Mouse (Mus musculus): Measurements from ENCODE around the gene Gcn1l1. TPM values are rescaled to one million over a fixed set of nuclear protein-coding genes. Genes with fewer than 3 reads are reported as not detected.

Gene Gcn1l1
- total RNA-seq, 2 experiments from 2014 or later = 70.7 to 73.2 TPM

DNA sequence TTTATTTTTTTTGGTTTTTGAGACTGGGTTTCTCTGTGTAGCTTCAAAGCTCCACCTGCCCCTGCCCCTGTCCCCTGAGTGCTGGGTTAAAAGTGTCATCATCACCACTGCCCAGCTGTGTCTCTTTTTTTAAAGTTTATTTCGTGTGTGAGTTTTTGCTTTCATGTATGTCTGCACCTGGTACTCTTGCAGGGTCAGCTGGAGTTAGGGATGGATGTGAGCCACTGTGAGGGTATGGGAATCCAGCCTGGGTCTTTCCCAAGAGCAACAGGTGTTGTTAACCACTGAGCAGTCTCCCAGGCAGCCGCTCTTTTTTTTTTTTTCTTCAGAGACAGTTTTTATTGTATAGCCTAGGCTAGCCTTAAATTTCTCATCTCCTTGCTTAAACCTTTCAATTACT is 21.7 kb downstream of the Gcn1l1 start:
- DNase-seq (ENCODE audit: extremely low spot score in 1 of 2, low spot score in 2 of 2) = no peak
- Histone ChIP-seq H3K4me3 (no peak overlapping the region), H3K27ac (no peak overlapping the region)
- no peak for TF ChIP-seq CTCF (IDR thresholded peaks at IDR 0.05)
- intact Hi-C loops (cut with DNase I) = no loop called here

DNA sequence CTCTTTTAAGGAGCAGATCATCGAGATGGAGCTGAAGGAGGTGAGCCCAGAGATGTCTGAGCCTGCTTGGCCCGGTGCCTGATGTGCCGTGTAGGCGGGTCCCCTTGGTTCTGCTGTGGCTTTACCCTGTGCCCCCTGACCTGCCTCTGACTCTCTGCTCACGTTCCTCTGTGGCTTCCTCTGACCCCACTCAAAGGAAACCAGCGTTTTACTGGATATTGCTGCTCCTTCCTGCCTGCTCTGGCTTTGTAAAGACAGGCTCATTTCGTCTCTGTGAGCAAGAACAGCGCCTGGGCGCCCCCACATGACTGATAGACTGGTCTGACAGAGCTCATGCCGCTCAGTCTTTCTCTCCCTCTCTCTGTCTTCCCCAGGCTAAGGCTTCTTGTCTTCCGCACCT is 26.0 kb downstream of the Gcn1l1 start:
- DNase-seq (ENCODE audit: extremely low spot score in 1 of 2, low spot score in 2 of 2) = no peak
- Histone ChIP-seq H3K27ac (no peak overlapping the region), H3K4me3 (no peak overlapping the region)
- intact Hi-C loops (cut with DNase I) = no loop called here
- no peak for TF ChIP-seq CTCF (IDR thresholded peaks at IDR 0.05)

DNA sequence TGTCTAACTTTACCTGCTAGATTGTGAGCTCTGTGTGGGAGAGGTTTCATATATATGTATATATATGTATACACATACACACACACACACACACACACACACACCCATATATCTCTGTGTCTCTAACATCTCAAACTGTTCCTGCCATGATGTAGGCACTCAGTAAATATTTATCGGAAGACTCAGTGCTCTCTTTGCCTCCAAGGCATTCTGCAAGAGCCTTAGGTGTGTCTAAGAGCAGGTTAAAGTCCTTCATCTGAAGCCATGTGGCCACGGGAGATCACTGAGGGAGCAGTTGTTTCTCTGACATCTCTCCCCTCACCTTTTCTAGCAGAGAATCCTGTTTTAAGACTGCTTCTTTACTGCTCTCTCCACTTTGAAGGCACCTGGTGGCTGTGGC is 26.5 kb downstream of the Gcn1l1 start:
- intact Hi-C loops (cut with DNase I) = no loop called here
- H3K27ac ChIP-seq = no peak overlapping the region
- TF ChIP-seq CTCF (IDR thresholded peaks at IDR 0.05) = no peak

DNA sequence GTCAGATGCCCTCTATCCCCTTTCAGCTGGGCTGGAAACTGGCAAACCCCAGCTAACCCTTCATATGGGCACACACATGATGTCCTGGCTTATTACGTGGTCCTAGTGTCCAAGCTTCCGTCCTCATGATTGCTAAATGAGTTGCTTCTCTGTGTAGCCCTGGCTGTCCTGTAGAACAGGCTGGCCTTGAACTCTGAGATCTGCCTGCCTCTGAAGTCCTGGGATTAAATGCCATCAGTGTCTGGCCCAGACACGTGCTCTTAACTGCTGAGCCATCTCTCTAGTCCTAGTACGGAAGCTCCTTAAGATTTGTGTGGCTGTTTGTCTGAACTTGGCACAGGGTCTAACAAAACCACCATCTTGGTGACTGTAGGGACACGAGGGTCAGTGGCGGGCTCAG is 38.5 kb downstream of the Gcn1l1 start:
- TF ChIP-seq CTCF (IDR thresholded peaks at IDR 0.05) = no peak
- intact Hi-C loops (cut with DNase I) = no loop called here
- no peak for DNase-seq (ENCODE audit: extremely low spot score in 1 of 2, low spot score in 2 of 2)
- no peak overlapping the region for H3K27ac ChIP-seq
- no peak overlapping the region for H3K4me3 ChIP-seq

More for the DNA sequence above, 26.5 kb downstream of the Gcn1l1 start:
- DNase-seq (ENCODE audit: extremely low spot score in 1 of 2, low spot score in 2 of 2) = no peak
- H3K4me3 ChIP-seq = no peak overlapping the region

DNA sequence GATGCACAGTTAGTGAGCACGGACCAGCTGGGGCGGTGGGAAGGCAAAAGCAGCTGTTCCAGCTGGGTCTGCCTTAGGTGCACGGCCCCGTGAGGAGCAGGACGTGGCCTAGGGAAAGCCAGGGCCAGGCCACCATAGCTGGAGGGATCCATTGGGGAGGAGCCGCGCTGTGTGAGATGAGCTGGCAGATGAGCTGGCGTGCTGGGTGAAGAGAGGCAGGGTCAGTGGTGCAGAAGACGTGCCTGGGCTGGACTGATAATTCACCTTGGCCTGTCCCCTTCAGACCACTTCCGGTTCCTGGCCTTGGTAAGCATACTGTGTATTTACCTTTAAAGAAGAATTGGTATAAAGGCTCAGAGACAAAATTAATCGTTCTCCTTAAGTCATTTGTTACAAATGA is 46.5 kb downstream of the Gcn1l1 start:
- no peak overlapping the region for H3K4me3 ChIP-seq
- DNase-seq (ENCODE audit: extremely low spot score in 1 of 2, low spot score in 2 of 2) = no peak
- no peak for TF ChIP-seq CTCF (IDR thresholded peaks at IDR 0.05)
- intact Hi-C loops (cut with DNase I) = loop anchor here (5.0 kb wide), 1 partner anchor 39 kb away; no protein-coding TSS in a partner anchor
- no peak overlapping the region for H3K27ac ChIP-seq

DNA sequence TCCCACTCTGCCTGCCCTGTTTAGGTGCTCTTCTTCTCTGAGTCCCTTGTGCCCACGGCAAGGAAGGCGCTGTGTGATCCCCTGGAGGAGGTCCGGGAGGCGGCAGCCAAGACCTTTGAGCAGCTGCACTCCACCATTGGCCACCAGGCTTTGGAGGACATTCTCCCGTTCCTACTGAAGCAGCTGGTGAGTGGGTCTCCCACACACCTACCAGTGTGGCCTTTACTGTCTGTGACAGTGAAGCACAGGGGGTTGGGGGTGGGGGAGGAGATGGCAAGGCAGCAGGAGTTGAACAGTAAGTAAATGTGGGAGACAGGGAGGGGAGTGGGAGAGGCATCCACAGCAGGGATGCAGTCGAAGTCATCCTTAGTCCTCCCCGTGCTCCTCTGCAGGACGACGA is 48.3 kb downstream of the Gcn1l1 start:
- Histone ChIP-seq H3K27ac (no peak overlapping the region), H3K4me3 (no peak overlapping the region)
- no peak for DNase-seq (ENCODE audit: extremely low spot score in 1 of 2, low spot score in 2 of 2)
- intact Hi-C loops (cut with DNase I) = loop anchor here (5.0 kb wide), 1 partner anchor 41 kb away; no protein-coding TSS in a partner anchor
- TF ChIP-seq CTCF (IDR thresholded peaks at IDR 0.05) = no peak; the same call in 1 of the 2 replicates

DNA sequence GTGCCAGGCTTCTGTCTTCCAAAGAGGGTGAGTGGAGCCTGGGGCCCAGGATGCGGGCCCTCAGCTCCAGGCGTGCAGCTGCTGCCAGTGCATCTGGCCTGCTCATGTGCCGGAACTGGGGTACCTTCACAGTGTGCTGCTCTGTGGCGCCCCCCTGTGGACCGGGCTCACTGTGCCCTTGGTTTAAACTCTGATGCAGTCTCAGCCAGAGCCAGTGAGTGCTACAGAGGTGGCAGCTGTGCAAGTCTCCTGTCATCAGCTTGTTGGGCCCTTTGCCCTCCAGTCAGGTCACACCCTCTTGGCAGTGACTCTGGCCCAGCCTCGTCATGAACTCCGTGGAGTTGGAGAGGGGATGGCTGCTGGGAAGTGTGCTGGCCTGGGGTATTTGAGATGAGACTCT is 49.9 kb downstream of the Gcn1l1 start:
- no peak for DNase-seq (ENCODE audit: extremely low spot score in 1 of 2, low spot score in 2 of 2)
- intact Hi-C loops (cut with DNase I) = loop anchor here (5.0 kb wide), 1 partner anchor 43 kb away; no protein-coding TSS in a partner anchor
- H3K27ac ChIP-seq = no peak overlapping the region
- TF ChIP-seq CTCF (IDR thresholded peaks at IDR 0.05) = peak; percentile 51
- no peak overlapping the region for H3K4me3 ChIP-seq

DNA sequence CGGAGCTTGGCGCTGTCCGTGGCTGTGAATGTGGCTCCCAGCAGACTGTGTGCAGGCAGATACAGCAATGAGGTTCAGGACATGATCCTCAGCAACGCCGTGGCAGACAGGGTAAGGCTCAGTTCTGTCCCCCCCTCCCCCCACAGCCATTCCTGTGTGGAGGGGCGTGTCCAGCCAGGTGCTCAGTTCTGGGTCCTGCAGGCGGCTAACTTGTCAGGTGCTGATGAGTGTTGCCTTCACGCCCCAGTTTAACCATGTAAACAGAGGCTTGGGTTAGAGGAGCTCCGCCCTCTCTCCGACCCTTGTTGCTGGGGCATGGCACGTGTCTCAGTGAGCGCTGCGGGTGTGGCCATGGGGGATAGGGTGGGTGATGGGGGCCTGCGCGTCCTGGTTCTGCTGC is 54.6 kb downstream of the Gcn1l1 start:
- intact Hi-C loops (cut with DNase I) = no loop called here
- TF ChIP-seq CTCF (IDR thresholded peaks at IDR 0.05) = no peak
- DNase-seq (ENCODE audit: extremely low spot score in 1 of 2, low spot score in 2 of 2) = no peak
- Histone ChIP-seq H3K4me3 (no peak overlapping the region), H3K27ac (no peak overlapping the region)

DNA sequence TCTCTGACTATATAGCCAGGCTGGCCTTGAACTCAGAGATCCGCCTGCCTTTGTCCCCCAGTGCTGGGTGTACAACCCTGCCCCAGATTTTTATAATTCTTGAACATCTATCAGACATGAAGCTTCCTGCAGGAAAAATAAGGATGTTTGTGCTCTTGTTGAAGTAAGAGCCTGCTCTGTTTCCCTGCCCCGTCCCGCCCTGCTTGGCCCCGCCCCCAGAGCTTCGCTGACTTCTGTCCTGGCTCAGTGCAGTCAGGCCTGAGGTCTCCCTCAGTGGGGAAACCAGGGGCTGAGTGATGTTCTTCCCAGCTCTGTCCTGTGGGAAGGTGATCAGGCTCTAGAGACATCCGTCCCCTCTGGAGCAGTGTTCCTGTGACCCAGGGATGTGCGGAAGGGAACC is 57.6 kb downstream of the Gcn1l1 start:
- intact Hi-C loops (cut with DNase I) = no loop called here
- Histone ChIP-seq H3K27ac (no peak overlapping the region), H3K4me3 (no peak overlapping the region)
- DNase-seq (ENCODE audit: extremely low spot score in 1 of 2, low spot score in 2 of 2) = no peak
- no peak for TF ChIP-seq CTCF (IDR thresholded peaks at IDR 0.05)

DNA sequence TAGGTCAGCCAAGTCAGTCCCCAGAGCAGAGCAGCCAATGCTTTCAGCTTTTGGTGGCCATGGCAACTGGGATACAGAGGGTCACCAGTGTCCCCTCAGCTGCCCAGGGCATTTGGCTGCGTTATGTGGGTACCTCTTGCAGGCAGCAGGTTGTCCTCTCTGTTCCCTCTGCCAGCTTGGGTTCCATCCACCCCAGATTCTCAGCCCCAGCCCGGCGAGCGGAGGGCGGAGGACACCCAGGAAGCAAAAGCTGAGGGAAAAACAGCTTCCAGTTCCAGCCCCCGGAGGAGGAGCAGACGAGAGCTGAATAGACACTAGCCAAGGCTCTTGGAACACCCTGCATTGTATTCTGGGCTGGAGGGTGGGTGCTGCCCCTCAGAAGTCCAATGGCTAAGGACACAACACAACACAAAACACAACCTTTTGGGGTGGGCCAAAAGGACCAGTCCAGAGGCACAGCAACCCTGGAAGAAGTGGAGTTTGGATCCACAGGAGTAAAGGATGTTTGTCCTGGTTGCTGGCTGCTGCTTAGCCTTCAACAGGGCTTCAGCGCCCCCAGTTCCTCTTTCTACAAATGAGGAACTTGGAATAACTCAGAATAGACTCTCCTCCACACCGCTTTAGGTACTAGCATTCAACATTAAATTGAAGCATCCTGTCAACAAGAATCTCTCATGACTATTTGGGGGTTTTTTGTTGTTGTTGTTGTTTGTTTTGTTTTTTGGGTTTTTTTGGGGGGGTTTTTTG is 58.8 kb downstream of the Gcn1l1 start:
- peak in 1 of 2 experiments; percentile 50 for DNase-seq (ENCODE audit: extremely low spot score in 1 of 2, low spot score in 2 of 2)
- H3K27ac ChIP-seq = peak overlapping the region; percentile 76

DNA sequence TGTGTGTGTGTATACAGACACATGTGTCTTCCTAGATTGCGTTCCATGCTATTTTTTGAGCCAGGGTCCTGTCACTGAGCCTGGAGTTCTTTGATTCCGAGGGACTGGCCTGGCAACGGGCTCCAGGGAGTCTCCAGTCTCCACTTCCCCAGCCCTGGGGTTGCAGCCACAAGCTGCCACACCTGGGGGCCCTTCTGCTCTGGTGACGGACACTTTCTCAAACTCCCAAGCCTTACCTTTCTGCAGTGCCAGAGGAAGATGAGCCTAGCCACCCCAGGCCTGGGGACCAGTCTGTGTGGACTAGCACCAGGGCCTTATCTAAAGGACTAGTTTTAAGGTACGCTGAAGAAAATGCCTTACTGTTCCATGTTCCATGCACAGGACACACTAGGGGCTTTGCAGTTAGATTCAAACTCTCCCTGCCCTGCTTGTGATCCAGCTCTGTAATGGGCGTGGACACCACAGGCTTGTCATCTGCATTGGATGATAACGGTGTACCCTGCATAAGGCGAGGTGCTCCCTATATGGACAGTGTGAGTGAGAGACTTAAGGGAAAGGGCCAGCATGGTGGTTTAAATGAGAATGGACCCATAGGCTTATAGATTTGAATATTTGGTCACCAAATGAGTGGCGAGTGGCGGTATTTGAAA is 61.3 kb downstream of the Gcn1l1 start:
- H3K4me3 ChIP-seq = no peak overlapping the region
- TF ChIP-seq CTCF (IDR thresholded peaks at IDR 0.05) = no peak
- H3K27ac ChIP-seq = no peak overlapping the region
- no peak for DNase-seq (ENCODE audit: extremely low spot score in 1 of 2, low spot score in 2 of 2)
- intact Hi-C loops (cut with DNase I) = no loop called here

More for the DNA sequence above, 58.8 kb downstream of the Gcn1l1 start:
- no peak for TF ChIP-seq CTCF (IDR thresholded peaks at IDR 0.05)
- H3K4me3 ChIP-seq = no peak overlapping the region
- intact Hi-C loops (cut with DNase I) = no loop called here

DNA sequence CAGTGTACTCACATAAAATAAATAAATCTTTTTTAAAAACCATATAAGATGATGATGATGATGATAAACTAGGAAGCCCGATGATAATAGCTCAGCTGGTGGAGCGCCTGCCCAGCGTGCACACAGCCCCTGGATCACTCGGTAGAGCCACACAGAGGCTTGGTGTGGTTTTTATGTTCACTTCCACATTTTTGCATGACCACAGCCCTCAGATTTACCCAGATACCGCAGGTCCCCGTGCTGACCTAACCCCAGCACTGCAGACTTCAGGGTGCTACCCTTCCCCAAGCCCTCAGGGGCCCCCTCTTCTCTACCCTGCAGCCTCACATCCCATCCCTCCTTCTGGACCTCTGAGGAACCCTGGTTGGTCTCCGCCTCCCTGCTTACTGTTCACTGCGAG is 63.0 kb downstream of the Gcn1l1 start:
- intact Hi-C loops (cut with DNase I) = no loop called here
- H3K4me3 ChIP-seq = no peak overlapping the region
- DNase-seq (ENCODE audit: extremely low spot score in 1 of 2, low spot score in 2 of 2) = no peak
- H3K27ac ChIP-seq = no peak overlapping the region
- TF ChIP-seq CTCF (IDR thresholded peaks at IDR 0.05) = no peak
